Mouse (Mus musculus) intestine, postnatal 0 days (tissue): ENCODE measurements around the gene Rpl36al. TPM values are rescaled to one million over a fixed set of nuclear protein-coding genes. Genes with fewer than 3 reads are reported as not detected.

Source experiments
- ATAC-seq: fragments of 200-750 bp; cut with Nextera tagmentation; 2 replicates; pipeline ENCODE4 v1.8.0; 2017; ENCODE audit warnings: mild to moderate bottlenecking, moderate TSS enrichment, moderate library complexity
- H3K27ac ChIP-seq: fragments of 300-500 bp; sonication (generic); 2 replicates; pipeline ENCODE4 v1.5.1; 2014; ENCODE audit warnings: mild to moderate bottlenecking, low read depth, low read length, moderate library complexity
- H3K27me3 ChIP-seq: fragments of 300-500 bp; sonication (generic); replicated peaks from 2 replicates; pipeline ENCODE4 v1.6.1; 2014; ENCODE audit warnings: low read length, mixed read lengths; ENCODE audit not compliant: control insufficient read depth, insufficient read depth
- H3K36me3 ChIP-seq: fragments of 300-500 bp; sonication (generic); 2 replicates; pipeline ENCODE4 v1.6.1; 2014; ENCODE audit warnings: mild to moderate bottlenecking, moderate library complexity; ENCODE audit not compliant: control insufficient read depth, insufficient read depth
- H3K4me1 ChIP-seq: fragments of 300-500 bp; sonication (generic); replicated peaks from 2 replicates; pipeline ENCODE4 v1.6.1; 2014; ENCODE audit warnings: antibody characterized with exemption, low read length, mixed read lengths; ENCODE audit not compliant: control insufficient read depth, insufficient read depth
- H3K4me2 ChIP-seq: fragments of 300-500 bp; sonication (generic); replicated peaks from 2 replicates; pipeline ENCODE4 v1.6.1; 2014; ENCODE audit warnings: low read depth, mild to moderate bottlenecking, moderate library complexity
- H3K4me3 ChIP-seq: fragments of 300-500 bp; sonication (generic); 2 replicates; pipeline ENCODE4 v1.5.1; 2014; ENCODE audit warnings: low read depth, low read length
- H3K9ac ChIP-seq: fragments of 300-500 bp; sonication (generic); 2 replicates; pipeline ENCODE4 v1.6.1; 2014; ENCODE audit warnings: mild to moderate bottlenecking, low read depth, low read length
- H3K9me3 ChIP-seq: fragments of 300-500 bp; sonication (generic); 2 replicates; pipeline ENCODE4 v1.6.1; 2016; ENCODE audit warnings: mixed run types; ENCODE audit not compliant: control insufficient read depth
- CTCF ChIP-seq: sonication (generic); IDR thresholded peaks from 2 replicates; pipeline ENCODE4 v1.5.1; 2016; ENCODE audit warnings: low read depth, mild to moderate bottlenecking, control low read depth, antibody characterized with exemption, moderate library complexity
- WGBS: fragments of 180-500 bp; shearing (Covaris S2); extraction: QIAGEN DNeasy Blood & Tissue Kit; methylation state at CpG from one replicate; pipeline ENCODE4 v1.1.7; 2014; 5-methylcytosine and 5-hydroxymethylcytosine counted together
- polyA plus RNA-seq: library from polyadenylated mRNA; unstranded; fragments of >200 nt; fragmentation: Nextera tagmentation; extraction: Ambion mirVana; gene quantifications from 2 replicates; pipeline ENCODE4 v1.2.1, GENCODE M21; 2015

Gene Rpl36al
- polyA plus RNA-seq = 628 and 634 TPM in 2 replicates

GRCm38 (mm10) chr12:69183583-69184308 lies at the start of gene Rpl36al, which contains the start of gene Mgat2:
Gene Rpl36al, minus strand, starts transcription at chr12:69184083.
Gene Mgat2, plus strand, starts transcription at chr12:69184157.
- no peak for TF ChIP-seq CTCF
- H3K4me1 ChIP-seq = peaks cover 8% of the 10 kb centered on the region; the same call in 1 of the 2 replicates
- no peaks in the 10 kb centered on the region for H3K27me3 ChIP-seq
- peak within 1 kb of the TSS; percentile 84 for H3K27ac ChIP-seq
- peak within 1 kb of the TSS; percentile 77 for H3K9ac ChIP-seq
- under 1% methylated on average over 84 of the region's 84 CpGs for WGBS
- peak within 1 kb of the TSS; percentile 77 for H3K4me2 ChIP-seq
- peaks cover 4% of the 10 kb centered on the region; the same call in 1 of the 2 replicates for H3K36me3 ChIP-seq
- peak within 1 kb of the TSS; percentile 84 for H3K4me3 ChIP-seq
- H3K9me3 ChIP-seq = no peaks in the 10 kb centered on the region
- ATAC-seq = peak; percentile 99

GRCm38 (mm10) chr12:69229251-69229650 lies 45.4 kb upstream of the Rpl36al start:
- ATAC-seq = no peak
- WGBS = 64% methylated on average over 2 of the region's 2 CpGs

GRCm38 (mm10) chr12:69227776-69228466 lies 44.0 kb upstream of the Rpl36al start, which contains the start of gene Pole2:
Gene Pole2, minus strand, starts transcription at chr12:69228195.
- no peaks in the 10 kb centered on the region; the same call in 1 of the 2 replicates for H3K36me3 ChIP-seq
- peak within 1 kb of the TSS; percentile 86 for H3K4me3 ChIP-seq
- ATAC-seq = peak; percentile 92
- peak within 1 kb of the TSS; percentile 58 for H3K9ac ChIP-seq
- H3K4me1 ChIP-seq = no peaks in the 10 kb centered on the region
- H3K27ac ChIP-seq = peak within 1 kb of the TSS; percentile 77; the same call in 1 of the 2 replicates
- no peaks in the 10 kb centered on the region for H3K27me3 ChIP-seq
- no peaks in the 10 kb centered on the region for H3K9me3 ChIP-seq
- under 1% methylated on average over 37 of the region's 37 CpGs for WGBS
- no peak for TF ChIP-seq CTCF
- H3K4me2 ChIP-seq = peak within 1 kb of the TSS; percentile 71

More at GRCm38 (mm10) chr12:69229251-69229650, 45.4 kb upstream of the Rpl36al start:
- H3K4me1 ChIP-seq = no peaks in the 10 kb centered on the region
- H3K27ac ChIP-seq = no peak overlapping the region
- H3K4me2 ChIP-seq = no peak overlapping the region
- no peak overlapping the region for H3K4me3 ChIP-seq
- no peaks in the 10 kb centered on the region for H3K9me3 ChIP-seq
- no peak overlapping the region for H3K9ac ChIP-seq
- peak; percentile 52 for TF ChIP-seq CTCF
- H3K36me3 ChIP-seq = no peaks in the 10 kb centered on the region; the same call in 1 of the 2 replicates
- no peaks in the 10 kb centered on the region for H3K27me3 ChIP-seq

- WGBS = 85% methylated on average over 19 of the region's 19 CpGs
- Histone ChIP-seq H3K27ac (no peak overlapping the region), H3K27me3 (no peaks in the 10 kb centered on the region), H3K4me3 (no peak overlapping the region), H3K9ac (no peak overlapping the region), H3K36me3 (peaks cover 30% of the 10 kb centered on the region; the same call in 1 of the 2 replicates), H3K4me1 (no peaks in the 10 kb centered on the region), H3K4me2 (no peak overlapping the region), H3K9me3 (no peaks in the 10 kb centered on the region)
- no peak for TF ChIP-seq CTCF
- peak; percentile 45; the same call in 1 of the 2 replicates for ATAC-seq
Observed at GRCm38 (mm10) chr12:69220613-69221277, 36.9 kb upstream of the Rpl36al start.

GRCm38 (mm10) chr12:69216587-69216986 lies 32.7 kb upstream of the Rpl36al start:
- H3K9me3 ChIP-seq = no peaks in the 10 kb centered on the region
- H3K9ac ChIP-seq = no peak overlapping the region
- H3K36me3 ChIP-seq = peaks cover 37% of the 10 kb centered on the region
- no peaks in the 10 kb centered on the region for H3K4me1 ChIP-seq
- WGBS = 92% methylated on average over 7 of the region's 7 CpGs
- H3K27me3 ChIP-seq = no peaks in the 10 kb centered on the region
- no peak for ATAC-seq
- no peak overlapping the region for H3K4me2 ChIP-seq
- no peak for TF ChIP-seq CTCF
- no peak overlapping the region for H3K27ac ChIP-seq
- H3K4me3 ChIP-seq = no peak overlapping the region
